In the genomic region with DNA sequence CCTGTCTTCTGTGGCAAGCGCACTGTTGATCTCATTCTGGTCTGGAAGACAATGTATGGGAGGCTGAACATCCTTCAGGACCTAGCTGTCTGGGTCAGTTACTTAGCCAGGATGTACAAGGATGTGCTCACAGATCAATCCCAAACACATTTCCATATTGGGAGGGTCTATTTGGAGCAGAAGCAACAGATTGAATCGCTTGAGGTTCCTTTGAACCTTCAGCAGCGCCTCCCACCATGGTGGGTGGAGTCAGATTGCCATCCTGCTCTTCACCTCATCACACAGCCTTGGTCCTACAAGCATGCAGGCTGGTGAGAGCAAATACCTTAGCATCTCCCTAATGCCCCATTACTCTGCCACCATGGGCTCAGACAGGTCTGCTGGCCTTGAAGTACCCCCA, we compare ENCODE assay signal across 21 mouse cellular contexts. TPM values are rescaled to one million over a fixed set of nuclear protein-coding genes. Genes with fewer than 3 reads are reported as not detected.
DNase-seq lines count a peak whose midpoint lies in the region; ATAC-seq and TF ChIP-seq lines count a peak whose summit lies in the region.
"Had no signal": no experiment of that assay in that cellular context is flagged by ENCODE, and none has a peak within 500 bp of the region (broad histone marks: within the 10 kb centered on the region; RNA-seq: fewer than 3 reads in every experiment).

No protein-coding gene starts in this region.

- H3K4me1 ChIP-seq in forebrain, embryonic 14.5 days (ENCODE audit: control insufficient read depth, insufficient read depth, low read length): peaks cover 69% of the 10 kb centered on the region
- H3K4me1 ChIP-seq in hindbrain, postnatal 0 days (ENCODE audit: insufficient read depth, low read length): peaks cover 12% of the 10 kb centered on the region
- peaks cover 91% of the 10 kb centered on the region for H3K4me1 ChIP-seq in neural tube, embryonic 13.5 days (replicated peaks)

- peaks cover 4% of the 10 kb centered on the region; the same call in 1 of the 2 replicates for H3K36me3 ChIP-seq in forebrain, embryonic 14.5 days (ENCODE audit: control insufficient read depth, insufficient read depth, low read length)
- no peaks in the 10 kb centered on the region for H3K36me3 ChIP-seq in hindbrain, postnatal 0 days (ENCODE audit: insufficient read depth, low read length)
- H3K36me3 ChIP-seq in neural tube, embryonic 13.5 days: no peaks in the 10 kb centered on the region
- H3K36me3 ChIP-seq: embryonic facial prominence, embryonic 12.5 days had no signal

- no peaks in the 10 kb centered on the region for H3K27me3 ChIP-seq in forebrain, embryonic 14.5 days (replicated peaks; ENCODE audit: control insufficient read depth, insufficient read depth, low read length)
- no peaks in the 10 kb centered on the region for H3K27me3 ChIP-seq in hindbrain, postnatal 0 days (ENCODE audit: insufficient read depth, low read length)
- 0 out of 2 replicates have a peak, but pooled peaks cover 7% of the 10 kb centered on the region for H3K27me3 ChIP-seq in neural tube, embryonic 13.5 days

- peak; percentile 3 for DNase-seq in embryo, embryonic 10 days (ENCODE audit: low spot score)
- no peak for DNase-seq in embryo, embryonic 11 days
- no peak for DNase-seq in forebrain, embryonic 14.5 days (ENCODE audit: low spot score)
- no peak for DNase-seq in hindbrain, postnatal 0 days (ENCODE audit: low spot score)
- DNase-seq in spleen, adult 18-20 months: no peak
- DNase-seq: cerebellum, adult 11-12 months; gastrocnemius, postnatal 14 days; kidney, postnatal 10 days; lung, postnatal 10 days had no signal

- H3K4me3 ChIP-seq in forebrain, embryonic 14.5 days (ENCODE audit: low read depth, low read length): peak overlapping the region; percentile 91
- H3K4me3 ChIP-seq in hindbrain, postnatal 0 days (ENCODE audit: low read length): peak overlapping the region; percentile 72; the same call in 1 of the 2 replicates
- H3K4me3 ChIP-seq in neural tube, embryonic 13.5 days: peak overlapping the region; percentile 76
- H3K4me3 ChIP-seq: embryonic facial prominence, embryonic 12.5 days had no signal

- H3K9me3 ChIP-seq in forebrain, embryonic 14.5 days (replicated peaks; ENCODE audit: control insufficient read depth, low read length): no peaks in the 10 kb centered on the region
- no peaks in the 10 kb centered on the region for H3K9me3 ChIP-seq in hindbrain, postnatal 0 days (ENCODE audit: low read length)
- H3K9me3 ChIP-seq in neural tube, embryonic 13.5 days: no peaks in the 10 kb centered on the region
- H3K9me3 ChIP-seq: embryonic facial prominence, embryonic 12.5 days had no signal

- WGBS in forebrain, embryonic 14.5 days: 72% methylated on average over 3 of the region's 3 CpGs
- WGBS in hindbrain, postnatal 0 days: 63% methylated on average over 3 of the region's 3 CpGs
- WGBS in neural tube, embryonic 13.5 days: 60% methylated on average over 3 of the region's 3 CpGs

- TF ChIP-seq CTCF in hindbrain, postnatal 0 days (IDR thresholded peaks at IDR 0.05; ENCODE audit: low read depth): no peak

- peak overlapping the region; percentile 99; the same call in 1 of the 2 replicates for H3K9ac ChIP-seq in forebrain, embryonic 14.5 days (ENCODE audit: low read length)
- no peak overlapping the region; the same call in 1 of the 2 replicates for H3K9ac ChIP-seq in hindbrain, postnatal 0 days (replicated peaks; ENCODE audit: low read length)
- H3K9ac ChIP-seq in neural tube, embryonic 13.5 days: peak overlapping the region; percentile 97
- H3K9ac ChIP-seq: embryonic facial prominence, embryonic 12.5 days had no signal

- peak overlapping the region; percentile 49; the same call in 1 of the 2 replicates for H3K27ac ChIP-seq in forebrain, embryonic 14.5 days (ENCODE audit: low read depth, low read length)
- peak overlapping the region; percentile 96; the same call in 1 of the 2 replicates for H3K27ac ChIP-seq in hindbrain, postnatal 0 days
- H3K27ac ChIP-seq in neural tube, embryonic 13.5 days (replicated peaks): 0 out of 2 replicates have a peak overlapping the region, but pooled peaks have one; percentile 42
- H3K27ac ChIP-seq: embryonic facial prominence, embryonic 12.5 days; stomach, postnatal 0 days had no signal

- H3K4me2 ChIP-seq in forebrain, embryonic 14.5 days (ENCODE audit: low read length): peak overlapping the region; percentile 59
- peak overlapping the region; percentile 74 for H3K4me2 ChIP-seq in hindbrain, postnatal 0 days (ENCODE audit: low read depth, low read length)
- H3K4me2 ChIP-seq in neural tube, embryonic 13.5 days: peak overlapping the region; percentile 86
- H3K4me2 ChIP-seq: embryonic facial prominence, embryonic 12.5 days had no signal

- no peak for ATAC-seq in forebrain, embryonic 14.5 days
- ATAC-seq in hindbrain, postnatal 0 days: no peak
- ATAC-seq in neural tube, embryonic 13.5 days (ENCODE audit: low read depth): no peak
- no peak for ATAC-seq in granulocyte monocyte progenitor cell, adult 5-6 weeks (replicated peaks; ENCODE audit: poor library complexity, severe bottlenecking)
- no peak for ATAC-seq in megakaryocyte-erythroid progenitor cell, adult 5-6 weeks (replicated peaks; ENCODE audit: low FRiP score, low TSS enrichment, poor library complexity, severe bottlenecking)

RNA-seq across cellular contexts. Expression of a gene that starts 2.5 kb away (rescaled TPM):
- polyA plus RNA-seq in forebrain, embryonic 14.5 days (2014; fragmentation: Nextera tagmentation; extraction: Ambion mirVana): 2.2 and 2.9 TPM in 2 replicates
- total RNA-seq in hindbrain, postnatal 0 days (2014; rRNA removed): 2.0 and 4.8 TPM in 2 replicates
- 0.50 and 0.70 TPM in 2 replicates for polyA plus RNA-seq in hindbrain, postnatal 0 days (2015; fragmentation: Nextera tagmentation; extraction: Ambion mirVana)
- polyA plus RNA-seq in neural tube, embryonic 13.5 days (2015; fragmentation: Nextera tagmentation; extraction: Ambion mirVana): 2.7 and 3.5 TPM in 2 replicates
- not detected in 2 replicates for total RNA-seq in granulocyte monocyte progenitor cell, adult 5-6 weeks (2014; fragmentation: Nextera tagmentation)
- not detected in 2 replicates for total RNA-seq in granulocyte monocyte progenitor cell, adult 5-6 weeks (2017)
- not detected in 2 replicates for total RNA-seq in megakaryocyte-erythroid progenitor cell, adult 5-6 weeks (2014; fragmentation: Nextera tagmentation)
- total RNA-seq in megakaryocyte-erythroid progenitor cell, adult 5-6 weeks (2017): not detected in 2 replicates
- total RNA-seq: gastrocnemius, postnatal 14 days; monocyte, adult 5-6 weeks had no signal
- polyA plus RNA-seq: heart, embryonic 14.5 days had no signal

RNA-seq across cellular contexts. Expression of a gene that starts 2.6 kb away (rescaled TPM):
- polyA plus RNA-seq in forebrain, embryonic 14.5 days (2014; fragmentation: Nextera tagmentation; extraction: Ambion mirVana): 15.5 and 18.7 TPM in 2 replicates
- 10.9 and 16.6 TPM in 2 replicates for total RNA-seq in hindbrain, postnatal 0 days (2014; rRNA removed)
- 7.9 and 9.0 TPM in 2 replicates for polyA plus RNA-seq in hindbrain, postnatal 0 days (2015; fragmentation: Nextera tagmentation; extraction: Ambion mirVana)
- polyA plus RNA-seq in neural tube, embryonic 13.5 days (2015; fragmentation: Nextera tagmentation; extraction: Ambion mirVana): 19.1 and 22.6 TPM in 2 replicates
- not detected in 2 replicates for total RNA-seq in granulocyte monocyte progenitor cell, adult 5-6 weeks (2014; fragmentation: Nextera tagmentation)
- total RNA-seq in granulocyte monocyte progenitor cell, adult 5-6 weeks (2017): not detected in 2 replicates
- total RNA-seq in megakaryocyte-erythroid progenitor cell, adult 5-6 weeks (2014; fragmentation: Nextera tagmentation): not detected in 2 replicates
- total RNA-seq in megakaryocyte-erythroid progenitor cell, adult 5-6 weeks (2017): not detected in 2 replicates
- total RNA-seq: gastrocnemius, postnatal 14 days; monocyte, adult 5-6 weeks had no signal
- polyA plus RNA-seq: heart, embryonic 14.5 days had no signal

RNA-seq across cellular contexts. Expression of a gene that starts 35.8 kb away (rescaled TPM):
- polyA plus RNA-seq in forebrain, embryonic 14.5 days (2014; fragmentation: Nextera tagmentation; extraction: Ambion mirVana): not detected in 2 replicates
- not detected in 2 replicates for total RNA-seq in hindbrain, postnatal 0 days (2014; rRNA removed)
- polyA plus RNA-seq in hindbrain, postnatal 0 days (2015; fragmentation: Nextera tagmentation; extraction: Ambion mirVana): 0.28 TPM in 1 of 2 replicates, not detected in the other
- not detected in 2 replicates for polyA plus RNA-seq in neural tube, embryonic 13.5 days (2015; fragmentation: Nextera tagmentation; extraction: Ambion mirVana)
- not detected in 2 replicates for total RNA-seq in granulocyte monocyte progenitor cell, adult 5-6 weeks (2014; fragmentation: Nextera tagmentation)
- total RNA-seq in granulocyte monocyte progenitor cell, adult 5-6 weeks (2017): not detected in 2 replicates
- not detected in 2 replicates for total RNA-seq in megakaryocyte-erythroid progenitor cell, adult 5-6 weeks (2014; fragmentation: Nextera tagmentation)
- not detected in 2 replicates for total RNA-seq in megakaryocyte-erythroid progenitor cell, adult 5-6 weeks (2017)
- total RNA-seq: adrenal gland, postnatal 4 days; ES-E14; gastrocnemius, postnatal 14 days; monocyte, adult 5-6 weeks had no signal
- polyA plus RNA-seq: embryonic facial prominence, embryonic 12.5 days; heart, embryonic 14.5 days; intestine, embryonic 14.5 days; limb, embryonic 14.5 days; stomach, postnatal 0 days; urinary bladder, adult 2 months had no signal

RNA-seq across cellular contexts. Expression of a gene that starts 54.3 kb away (rescaled TPM):
- 0.31 and 0.69 TPM in 2 replicates for polyA plus RNA-seq in forebrain, embryonic 14.5 days (2014; fragmentation: Nextera tagmentation; extraction: Ambion mirVana)
- 2.7 and 4.1 TPM in 2 replicates for total RNA-seq in hindbrain, postnatal 0 days (2014; rRNA removed)
- polyA plus RNA-seq in hindbrain, postnatal 0 days (2015; fragmentation: Nextera tagmentation; extraction: Ambion mirVana): 1.0 and 1.6 TPM in 2 replicates
- polyA plus RNA-seq in neural tube, embryonic 13.5 days (2015; fragmentation: Nextera tagmentation; extraction: Ambion mirVana): 0.11 and 0.47 TPM in 2 replicates
- total RNA-seq in granulocyte monocyte progenitor cell, adult 5-6 weeks (2014; fragmentation: Nextera tagmentation): 4.0 and 6.5 TPM in 2 replicates
- total RNA-seq in granulocyte monocyte progenitor cell, adult 5-6 weeks (2017): 0.36 and 0.43 TPM in 2 replicates
- total RNA-seq in megakaryocyte-erythroid progenitor cell, adult 5-6 weeks (2014; fragmentation: Nextera tagmentation): 0.42 TPM in 1 of 2 replicates, not detected in the other
- 0.46 TPM in 1 of 2 replicates, not detected in the other for total RNA-seq in megakaryocyte-erythroid progenitor cell, adult 5-6 weeks (2017)
- total RNA-seq: monocyte, adult 5-6 weeks had no signal

Comparison
In these comparisons a context has a peak if more than half of its experiments do, and no peak if none do; other contexts are left out.
1. H3K27ac ChIP-seq: peak in every context shown above with its lines; median percentile 96 in hindbrain, postnatal 0 days; 49 in forebrain, embryonic 14.5 days; 42 in neural tube, embryonic 13.5 days.
2. RNA of a gene that starts 2.6 kb away (total RNA-seq): 10.9 to 16.6 TPM in hindbrain, postnatal 0 days; not detected in granulocyte monocyte progenitor cell, adult 5-6 weeks and not detected in megakaryocyte-erythroid progenitor cell, adult 5-6 weeks; every median in the first group is over 10 times any median in the second.
3. Peak in every context shown above with its lines, with median percentiles within 50 percentile points of each other: H3K4me2 ChIP-seq and H3K4me3 ChIP-seq.